Mouse (Mus musculus): ENCODE data around the gene Zp3. TPM values are rescaled to one million over a fixed set of nuclear protein-coding genes. Genes with fewer than 3 reads are reported as not detected.

Zp3 gene
- polyA plus RNA-seq, 1 experiment from 2014 or later: not detected

DNA sequence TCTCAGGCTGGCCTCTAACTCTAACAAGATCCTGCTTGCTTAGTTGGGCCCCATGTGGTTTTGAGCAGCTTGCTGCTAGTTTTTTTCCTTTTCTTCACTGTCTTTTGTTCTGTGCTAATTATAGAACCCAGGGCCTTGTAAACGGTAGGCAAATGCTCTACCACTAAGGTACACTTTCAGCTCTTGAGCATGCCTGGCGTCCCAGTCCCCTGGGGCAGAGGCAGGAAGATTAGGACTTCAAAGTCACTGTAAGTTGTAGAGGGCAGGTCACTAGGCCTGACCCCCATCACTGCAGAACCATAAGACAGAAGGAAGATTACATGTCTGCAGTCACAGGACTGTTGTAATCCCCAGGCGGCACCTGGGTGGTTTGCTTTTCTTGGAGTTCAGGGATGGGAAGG, 22.9 kb downstream of the Zp3 start:
- Histone ChIP-seq H3K27ac (ENCODE audit: low read depth, low read length) (no peak overlapping the region), H3K27me3 (ENCODE audit: control insufficient read depth, insufficient read depth, low read length) (no peaks in the 10 kb centered on the region), H3K4me3 (ENCODE audit: low read depth, low read length) (no peak overlapping the region), H3K9ac (ENCODE audit: low read depth, low read length) (no peak overlapping the region), H3K4me1 (replicated peaks; ENCODE audit: control insufficient read depth, insufficient read depth, low read length) (no peaks in the 10 kb centered on the region), H3K4me2 (replicated peaks; ENCODE audit: low read depth, low read length) (no peak overlapping the region), H3K9me3 (ENCODE audit: control insufficient read depth, low read length) (no peaks in the 10 kb centered on the region), H3K36me3 (ENCODE audit: control insufficient read depth, insufficient read depth, low read length) (peaks cover 16% of the 10 kb centered on the region)
- WGBS: 35% methylated on average over 3 of the region's 3 CpGs
- ATAC-seq (ENCODE audit: low FRiP score) (no peak), DNase-seq (ENCODE audit: low spot score) (no peak)

DNA sequence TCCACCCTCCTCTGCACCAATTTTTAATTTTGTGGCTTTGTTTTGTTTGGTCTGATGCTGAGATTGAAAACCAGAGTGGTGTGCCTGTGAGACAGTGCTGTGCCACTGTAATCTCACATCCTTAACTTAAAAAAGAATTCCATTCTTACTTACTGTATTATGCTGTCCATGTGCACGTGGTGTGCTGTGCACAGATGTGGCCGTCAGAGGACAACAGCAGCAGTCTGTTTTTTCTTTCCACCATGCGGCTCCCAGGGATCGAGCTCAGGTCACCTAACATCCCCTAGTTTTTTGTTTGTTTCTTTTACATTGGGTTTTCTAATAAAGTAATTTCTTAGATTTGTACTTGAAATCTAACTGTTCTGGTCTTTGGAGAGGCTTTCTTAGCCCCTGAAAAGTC, 24.6 kb downstream of the Zp3 start:
- DNase-seq (ENCODE audit: low spot score) (no peak), ATAC-seq (ENCODE audit: low FRiP score) (no peak)
- H3K36me3 ChIP-seq (ENCODE audit: control insufficient read depth, insufficient read depth, low read length): 0 out of 2 replicates have a peak, but pooled peaks cover 2% of the 10 kb centered on the region
- no peaks in the 10 kb centered on the region for H3K4me1 ChIP-seq (replicated peaks; ENCODE audit: control insufficient read depth, insufficient read depth, low read length)
- WGBS: 77% methylated on average over 4 of the region's 4 CpGs
- H3K4me2 ChIP-seq (replicated peaks; ENCODE audit: low read depth, low read length): no peak overlapping the region
- no peak overlapping the region for H3K27ac ChIP-seq (ENCODE audit: low read depth, low read length)
- no peak overlapping the region for H3K9ac ChIP-seq (ENCODE audit: low read depth, low read length)
- no peak overlapping the region for H3K4me3 ChIP-seq (ENCODE audit: low read depth, low read length)
- no peaks in the 10 kb centered on the region for H3K27me3 ChIP-seq (ENCODE audit: control insufficient read depth, insufficient read depth, low read length)
- H3K9me3 ChIP-seq (ENCODE audit: control insufficient read depth, low read length): no peaks in the 10 kb centered on the region

DNA sequence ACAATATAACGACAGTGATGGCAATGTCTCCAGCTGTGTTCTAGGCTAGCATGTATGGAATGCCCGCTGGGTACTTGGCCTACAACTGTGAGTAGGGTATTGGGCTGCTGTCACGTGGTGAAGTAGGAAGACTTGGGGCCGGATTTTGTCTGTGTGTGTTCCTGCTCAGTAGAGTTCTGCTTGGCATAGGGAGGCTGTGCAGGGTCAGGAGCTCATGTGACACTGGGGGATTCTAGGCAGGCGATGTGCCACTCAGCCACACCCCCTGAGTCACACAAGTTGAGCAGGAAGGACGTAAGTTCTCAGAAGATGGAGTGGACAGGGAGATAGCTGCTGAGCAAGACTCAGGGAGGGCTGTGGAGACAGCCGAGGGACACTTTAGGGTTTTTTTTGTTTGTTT, 27.8 kb downstream of the Zp3 start:
- WGBS: 86% methylated on average over 7 of the region's 7 CpGs
- H3K27ac ChIP-seq (ENCODE audit: low read depth, low read length): no peak overlapping the region
- H3K4me3 ChIP-seq (ENCODE audit: low read depth, low read length): no peak overlapping the region
- H3K27me3 ChIP-seq (ENCODE audit: control insufficient read depth, insufficient read depth, low read length): no peaks in the 10 kb centered on the region
- 0 out of 2 replicates have a peak, but pooled peaks cover 3% of the 10 kb centered on the region for H3K36me3 ChIP-seq (ENCODE audit: control insufficient read depth, insufficient read depth, low read length)
- no peak for ATAC-seq (ENCODE audit: low FRiP score)
- H3K4me1 ChIP-seq (replicated peaks; ENCODE audit: control insufficient read depth, insufficient read depth, low read length): no peaks in the 10 kb centered on the region
- H3K9me3 ChIP-seq (ENCODE audit: control insufficient read depth, low read length): no peaks in the 10 kb centered on the region
- H3K4me2 ChIP-seq (replicated peaks; ENCODE audit: low read depth, low read length): no peak overlapping the region
- no peak for DNase-seq (ENCODE audit: low spot score)
- no peak overlapping the region for H3K9ac ChIP-seq (ENCODE audit: low read depth, low read length)

DNA sequence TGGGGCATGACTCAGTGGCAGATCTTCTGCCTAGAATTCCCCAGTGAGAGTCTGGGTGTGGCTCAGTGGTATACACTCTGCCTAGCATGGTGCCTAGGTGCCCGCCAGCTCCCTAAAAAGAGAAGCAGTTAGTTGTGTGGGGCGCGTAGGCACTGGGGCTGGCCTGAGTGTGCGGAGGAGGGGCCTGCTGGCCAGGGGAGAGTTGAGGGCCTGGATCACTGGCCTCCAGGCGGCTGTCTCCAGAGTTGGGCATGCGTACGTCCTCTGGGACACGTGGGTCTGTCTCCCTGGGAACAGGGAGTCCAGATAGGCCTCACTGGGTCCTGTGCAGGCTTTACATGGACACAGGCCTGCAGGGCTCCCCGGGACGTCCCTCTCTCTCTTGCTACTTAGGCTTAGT, 35.0 kb downstream of the Zp3 start:
- Histone ChIP-seq H3K4me2 (replicated peaks; ENCODE audit: low read depth, low read length) (no peak overlapping the region), H3K27ac (ENCODE audit: low read depth, low read length) (no peak overlapping the region), H3K9me3 (ENCODE audit: control insufficient read depth, low read length) (no peaks in the 10 kb centered on the region), H3K27me3 (ENCODE audit: control insufficient read depth, insufficient read depth, low read length) (no peaks in the 10 kb centered on the region), H3K36me3 (ENCODE audit: control insufficient read depth, insufficient read depth, low read length) (0 out of 2 replicates have a peak, but pooled peaks cover 3% of the 10 kb centered on the region), H3K4me3 (ENCODE audit: low read depth, low read length) (no peak overlapping the region), H3K9ac (ENCODE audit: low read depth, low read length) (no peak overlapping the region), H3K4me1 (replicated peaks; ENCODE audit: control insufficient read depth, insufficient read depth, low read length) (no peaks in the 10 kb centered on the region)
- DNase-seq (ENCODE audit: low spot score): no peak
- no peak for ATAC-seq (ENCODE audit: low FRiP score)
- 83% methylated on average over 10 of the region's 10 CpGs for whole genome bisulfite sequencing

DNA sequence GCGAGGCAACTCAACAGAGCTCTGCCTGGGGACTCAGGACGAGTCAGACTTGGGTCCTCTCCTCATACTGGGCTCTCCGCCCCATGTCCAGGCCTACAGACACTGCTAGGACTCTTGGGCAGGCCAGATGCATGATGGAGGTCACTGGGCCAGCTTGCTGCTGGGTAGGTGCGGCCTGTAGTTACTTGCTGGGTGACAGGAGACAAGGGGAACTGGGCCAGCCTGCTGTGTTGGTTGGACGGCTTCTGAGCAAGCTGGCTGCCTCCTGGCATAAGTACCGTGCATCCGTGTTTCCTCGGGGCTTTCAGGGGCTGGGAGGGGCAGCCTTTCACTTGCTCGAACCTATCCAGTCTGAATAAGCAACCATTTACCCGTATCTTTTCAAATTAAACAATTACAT, 35.7 kb downstream of the Zp3 start:
- no peaks in the 10 kb centered on the region for H3K9me3 ChIP-seq (ENCODE audit: control insufficient read depth, low read length)
- H3K4me3 ChIP-seq (ENCODE audit: low read depth, low read length): no peak overlapping the region
- DNase-seq (ENCODE audit: low spot score) (no peak), ATAC-seq (ENCODE audit: low FRiP score) (no peak)
- no peaks in the 10 kb centered on the region for H3K27me3 ChIP-seq (ENCODE audit: control insufficient read depth, insufficient read depth, low read length)
- no peak overlapping the region for H3K9ac ChIP-seq (ENCODE audit: low read depth, low read length)
- no peaks in the 10 kb centered on the region for H3K4me1 ChIP-seq (replicated peaks; ENCODE audit: control insufficient read depth, insufficient read depth, low read length)
- no peak overlapping the region for H3K4me2 ChIP-seq (replicated peaks; ENCODE audit: low read depth, low read length)
- 82% methylated on average over 10 of the region's 10 CpGs for WGBS
- 0 out of 2 replicates have a peak, but pooled peaks cover 3% of the 10 kb centered on the region for H3K36me3 ChIP-seq (ENCODE audit: control insufficient read depth, insufficient read depth, low read length)
- no peak overlapping the region for H3K27ac ChIP-seq (ENCODE audit: low read depth, low read length)

DNA sequence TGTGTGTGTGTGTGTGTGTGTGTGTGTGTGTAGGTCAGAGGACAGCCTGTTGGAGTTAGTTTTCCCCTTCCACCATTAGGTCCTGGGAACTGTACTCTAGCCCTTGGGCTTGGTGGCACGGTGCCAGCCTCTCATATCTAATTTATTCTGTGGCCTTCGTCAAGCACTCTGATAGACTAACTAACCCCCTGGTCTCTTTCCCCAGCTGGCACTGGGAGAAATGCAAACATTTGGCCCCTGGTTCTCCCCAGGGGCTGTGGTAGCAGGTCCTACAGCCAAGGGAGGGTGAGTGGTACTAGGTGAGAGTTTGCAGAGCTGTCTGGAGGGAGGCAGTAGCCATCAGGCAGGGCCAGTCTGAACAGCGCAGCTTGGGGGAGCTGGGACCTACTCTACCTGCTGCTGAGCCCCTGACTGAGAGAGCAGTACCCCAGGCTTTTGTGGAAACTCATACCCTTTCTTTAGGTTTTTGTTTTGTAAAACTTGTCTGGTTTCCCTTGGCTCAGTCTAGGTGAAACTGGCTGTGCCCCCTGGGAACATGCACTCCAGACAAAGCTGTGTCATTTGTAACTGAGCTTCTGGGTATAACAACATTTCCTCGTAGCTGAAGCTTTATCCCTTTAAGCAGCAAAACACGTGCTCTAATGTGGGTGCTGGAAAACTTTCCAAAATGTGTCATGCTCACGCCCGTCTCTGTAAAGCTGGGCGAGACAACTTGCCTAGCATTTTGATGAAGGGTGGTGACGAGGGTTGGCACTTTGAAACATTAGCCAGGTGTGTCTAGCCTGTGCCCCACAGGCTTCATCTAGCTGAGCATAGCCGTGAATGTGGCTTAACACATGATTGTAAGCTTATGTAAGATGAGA, 36.3 kb downstream of the Zp3 start:
- Histone ChIP-seq H3K4me2 (replicated peaks; ENCODE audit: low read depth, low read length) (no peak overlapping the region), H3K4me1 (replicated peaks; ENCODE audit: control insufficient read depth, insufficient read depth, low read length) (no peaks in the 10 kb centered on the region), H3K9ac (ENCODE audit: low read depth, low read length) (no peak overlapping the region), H3K36me3 (ENCODE audit: control insufficient read depth, insufficient read depth, low read length) (0 out of 2 replicates have a peak, but pooled peaks cover 3% of the 10 kb centered on the region), H3K27me3 (ENCODE audit: control insufficient read depth, insufficient read depth, low read length) (no peaks in the 10 kb centered on the region), H3K27ac (ENCODE audit: low read depth, low read length) (no peak overlapping the region), H3K4me3 (ENCODE audit: low read depth, low read length) (no peak overlapping the region), H3K9me3 (ENCODE audit: control insufficient read depth, low read length) (no peaks in the 10 kb centered on the region)
- ATAC-seq (ENCODE audit: low FRiP score) (no peak), DNase-seq (ENCODE audit: low spot score) (no peak)
- WGBS: 82% methylated on average over 10 of the region's 10 CpGs

DNA sequence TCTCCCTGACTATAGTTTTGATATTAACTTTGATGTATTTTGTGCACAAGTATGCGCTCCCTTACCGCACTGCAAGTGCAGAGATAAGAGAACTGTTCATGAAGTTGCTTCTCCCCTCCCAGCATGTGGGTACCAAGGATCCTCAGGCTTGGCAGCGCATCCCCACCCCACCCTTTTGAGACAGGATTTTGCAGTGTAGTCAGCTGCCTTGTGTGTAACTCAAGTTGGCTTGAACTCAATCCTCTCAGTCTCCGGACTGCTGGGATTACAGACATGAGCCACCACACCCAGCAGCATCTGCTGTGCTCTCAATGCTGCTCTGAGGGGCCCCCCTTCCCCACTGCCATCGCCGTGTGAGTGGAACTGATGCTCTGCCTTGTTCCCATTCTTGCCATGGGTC, 37.4 kb downstream of the Zp3 start:
- H3K4me3 ChIP-seq (ENCODE audit: low read depth, low read length): no peak overlapping the region
- no peak for ATAC-seq (ENCODE audit: low FRiP score)
- no peak overlapping the region for H3K9ac ChIP-seq (ENCODE audit: low read depth, low read length)
- H3K27me3 ChIP-seq (ENCODE audit: control insufficient read depth, insufficient read depth, low read length): no peaks in the 10 kb centered on the region
- no peak for DNase-seq (ENCODE audit: low spot score)
- WGBS: 88% methylated on average over 6 of the region's 6 CpGs
- no peak overlapping the region for H3K27ac ChIP-seq (ENCODE audit: low read depth, low read length)
- H3K36me3 ChIP-seq (ENCODE audit: control insufficient read depth, insufficient read depth, low read length): no peaks in the 10 kb centered on the region
- no peaks in the 10 kb centered on the region for H3K4me1 ChIP-seq (replicated peaks; ENCODE audit: control insufficient read depth, insufficient read depth, low read length)
- no peak overlapping the region for H3K4me2 ChIP-seq (replicated peaks; ENCODE audit: low read depth, low read length)
- no peaks in the 10 kb centered on the region for H3K9me3 ChIP-seq (ENCODE audit: control insufficient read depth, low read length)

DNA sequence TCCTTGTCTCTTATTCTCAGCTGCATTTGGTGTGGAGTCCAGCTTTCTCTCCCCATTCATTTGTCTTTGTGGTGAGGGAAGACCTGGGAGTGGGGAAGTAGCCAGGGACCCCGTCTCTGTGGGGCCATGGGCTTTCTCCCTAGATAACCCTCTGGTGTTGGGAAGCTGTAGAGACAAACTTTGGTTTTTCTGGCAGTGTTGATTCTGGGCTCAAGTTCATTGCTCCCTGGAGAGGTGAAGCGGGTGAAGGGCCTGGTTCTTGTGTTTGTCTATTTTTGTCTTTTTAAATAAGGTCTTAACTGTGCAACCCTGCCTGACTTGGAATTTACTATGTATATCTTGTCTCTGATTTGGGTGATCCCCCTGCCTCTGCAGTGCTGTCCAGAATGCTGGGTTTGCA, 38.8 kb downstream of the Zp3 start:
- Histone ChIP-seq H3K27me3 (ENCODE audit: control insufficient read depth, insufficient read depth, low read length) (no peaks in the 10 kb centered on the region), H3K4me2 (replicated peaks; ENCODE audit: low read depth, low read length) (no peak overlapping the region), H3K27ac (ENCODE audit: low read depth, low read length) (no peak overlapping the region), H3K36me3 (ENCODE audit: control insufficient read depth, insufficient read depth, low read length) (no peaks in the 10 kb centered on the region), H3K4me3 (ENCODE audit: low read depth, low read length) (no peak overlapping the region), H3K4me1 (replicated peaks; ENCODE audit: control insufficient read depth, insufficient read depth, low read length) (no peaks in the 10 kb centered on the region), H3K9ac (ENCODE audit: low read depth, low read length) (no peak overlapping the region), H3K9me3 (ENCODE audit: control insufficient read depth, low read length) (no peaks in the 10 kb centered on the region)
- ATAC-seq (ENCODE audit: low FRiP score) (no peak), DNase-seq (ENCODE audit: low spot score) (no peak)
- 89% methylated on average over 2 of the region's 2 CpGs for WGBS

DNA sequence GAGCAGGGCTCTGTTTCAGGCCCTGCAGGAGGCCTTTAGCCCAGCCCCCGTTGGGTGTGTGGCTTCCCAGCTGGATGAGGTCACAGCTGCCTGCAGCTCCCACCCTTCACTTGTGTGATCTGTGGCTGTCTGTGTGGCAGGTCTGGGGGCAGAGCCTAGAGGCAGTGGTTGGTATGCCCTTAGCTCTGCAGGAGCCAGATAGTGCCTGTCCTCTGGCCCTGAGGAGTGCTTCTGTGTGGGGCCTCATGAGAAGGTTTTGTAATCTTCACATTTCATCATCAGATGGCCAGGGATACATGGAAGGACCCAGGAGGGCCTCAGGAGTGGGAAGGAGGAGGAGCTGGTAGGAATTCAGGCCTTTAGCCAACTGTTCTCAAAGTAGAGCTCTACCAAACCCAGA, 40.0 kb downstream of the Zp3 start:
- Histone ChIP-seq H3K27me3 (ENCODE audit: control insufficient read depth, insufficient read depth, low read length) (no peaks in the 10 kb centered on the region), H3K36me3 (ENCODE audit: control insufficient read depth, insufficient read depth, low read length) (no peaks in the 10 kb centered on the region), H3K9me3 (ENCODE audit: control insufficient read depth, low read length) (no peaks in the 10 kb centered on the region), H3K9ac (ENCODE audit: low read depth, low read length) (no peak overlapping the region), H3K4me2 (replicated peaks; ENCODE audit: low read depth, low read length) (no peak overlapping the region), H3K27ac (ENCODE audit: low read depth, low read length) (no peak overlapping the region), H3K4me1 (replicated peaks; ENCODE audit: control insufficient read depth, insufficient read depth, low read length) (no peaks in the 10 kb centered on the region), H3K4me3 (ENCODE audit: low read depth, low read length) (no peak overlapping the region)
- DNase-seq (ENCODE audit: low spot score): no peak
- ATAC-seq (ENCODE audit: low FRiP score): no peak
- 29% methylated on average over 1 of the region's 1 CpGs for WGBS

Data from hindbrain, embryonic 11.5 days (tissue).